Mouse (Mus musculus) kidney, postnatal 36 days (tissue): ENCODE results near the gene Mylk3.

ENCODE experiments used
- DNase-seq, 2 experiments: peaks; one replicate each; pipeline ENCODE4 v3.0.0; 2021 to 2022; ENCODE audit warnings: mixed read lengths in 2 of 2

Gene Mylk3

DNA sequence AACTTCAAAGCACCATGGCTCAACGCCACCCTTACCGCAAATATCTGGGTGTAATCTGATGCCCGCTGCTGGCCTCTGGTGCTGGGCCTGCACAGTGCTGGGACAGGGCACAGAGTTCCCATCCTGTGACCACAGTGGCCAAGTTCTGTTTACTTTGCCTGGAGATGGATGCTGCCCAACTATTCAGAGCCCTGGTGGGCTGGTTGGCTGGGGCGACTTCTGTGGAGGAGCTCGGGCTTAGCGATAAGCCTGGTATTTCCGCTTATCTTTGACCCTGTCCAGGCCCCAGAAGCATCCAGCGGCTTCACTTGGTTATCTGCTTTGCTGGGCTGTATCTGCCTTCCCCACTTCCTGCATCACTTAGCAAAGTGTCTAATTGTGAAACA, 5.3 kb downstream of the Mylk3 start:
- DNase-seq = peak; percentile 37 to 39

DNA sequence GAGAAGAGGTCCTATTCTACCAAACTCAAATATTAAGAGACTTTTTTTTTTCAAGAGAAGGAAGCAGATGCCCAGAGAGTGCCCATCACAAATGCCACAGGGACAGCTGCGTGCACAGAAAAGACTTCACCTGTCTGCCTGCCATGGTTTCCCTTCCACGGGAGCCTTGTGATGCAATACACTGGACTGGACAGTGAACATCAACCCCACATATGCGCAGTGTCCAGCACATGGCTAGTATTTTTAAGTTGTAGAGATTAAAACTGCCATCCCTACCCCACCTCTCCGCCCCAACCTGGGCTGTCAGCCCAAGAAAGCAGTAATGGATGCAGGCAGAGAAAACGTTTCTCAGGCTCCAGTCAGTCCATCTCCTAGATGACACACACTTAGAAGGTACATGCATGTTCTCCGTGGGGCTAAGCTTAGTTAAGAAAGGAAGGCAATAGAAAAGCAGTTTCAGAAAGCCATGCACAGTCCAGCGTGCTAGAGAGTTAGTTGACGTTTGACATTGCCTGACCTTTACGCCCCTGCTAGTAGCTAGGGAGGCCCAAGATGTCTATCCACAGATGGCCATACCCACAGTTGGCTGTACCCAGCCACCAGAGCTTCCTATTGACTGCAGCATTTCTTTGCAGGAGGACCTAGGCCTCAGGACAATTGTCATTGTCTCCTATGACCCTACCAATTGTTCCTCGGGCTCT, 5.9 kb downstream of the Mylk3 start:
- no peak for DNase-seq

DNA sequence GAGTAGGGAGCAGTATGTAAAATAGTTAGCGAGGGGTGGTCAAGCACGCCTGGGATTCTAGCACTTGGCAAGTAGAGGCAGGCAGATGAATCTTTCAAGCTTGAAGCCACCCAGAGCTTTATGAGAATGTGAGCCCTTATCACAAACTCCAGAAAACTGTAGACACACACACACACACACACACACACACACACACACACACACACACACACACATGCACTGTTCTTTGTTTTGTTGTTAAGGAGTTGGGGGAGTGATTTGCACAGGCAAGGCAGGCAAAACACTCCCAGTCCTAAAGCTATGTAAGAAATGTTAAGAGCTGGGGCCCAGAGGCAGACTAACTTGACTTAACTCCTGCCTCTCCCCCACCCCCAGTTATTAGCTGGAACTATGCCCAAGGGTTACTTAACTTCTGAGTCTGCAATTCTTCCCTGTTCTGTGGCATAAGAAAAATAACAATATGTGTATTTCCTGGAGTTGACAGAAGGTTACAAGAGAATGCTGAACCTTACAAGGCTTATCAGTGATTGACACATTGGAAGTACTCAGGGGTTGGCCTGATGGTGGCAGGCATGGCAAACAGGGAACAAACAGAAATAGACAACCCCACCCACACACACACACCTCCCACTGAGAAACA, 6.9 kb downstream of the Mylk3 start:
- peak; percentile 49 to 55 for DNase-seq

DNA sequence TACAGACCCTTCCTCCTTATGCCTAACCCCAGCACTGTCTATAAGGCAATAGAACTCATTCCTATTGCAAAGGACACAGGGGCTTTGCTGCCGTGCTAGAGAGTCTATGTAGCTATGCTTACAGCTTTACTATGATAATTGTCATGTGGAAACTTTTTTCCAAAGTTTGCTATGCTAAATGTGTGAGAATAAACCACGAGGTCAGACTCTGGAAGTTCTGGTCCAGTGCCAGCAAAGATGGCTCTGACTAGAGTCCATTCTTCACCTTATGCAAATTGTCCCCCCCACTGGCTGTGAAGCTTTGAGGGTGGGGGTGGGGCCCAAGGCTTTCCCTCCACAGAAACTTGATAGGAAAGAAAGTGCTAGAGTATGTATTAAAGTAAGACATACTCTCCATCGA, 9.6 kb downstream of the Mylk3 start:
- DNase-seq = peak in 1 of 2 experiments; percentile 26

DNA sequence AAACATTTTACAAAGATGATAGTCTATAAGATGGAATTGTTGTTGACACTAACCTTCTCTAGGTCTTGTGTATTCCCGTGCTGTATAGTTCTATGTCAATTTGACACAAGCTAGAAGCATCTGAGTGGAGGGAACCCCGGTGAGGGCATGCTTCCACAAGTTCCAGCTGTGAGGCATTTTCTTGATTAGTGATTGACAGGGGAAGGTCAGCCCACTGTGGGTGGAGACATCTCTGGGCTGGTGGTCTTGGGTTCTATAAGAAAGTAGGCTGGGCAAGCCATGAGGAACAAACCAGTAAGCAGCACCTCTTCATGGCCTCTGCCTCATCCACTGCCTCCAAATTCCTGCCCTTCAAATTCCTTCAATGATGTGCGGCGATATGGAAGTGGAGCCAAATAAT, 11.9 kb downstream of the Mylk3 start:
- no peak for DNase-seq

DNA sequence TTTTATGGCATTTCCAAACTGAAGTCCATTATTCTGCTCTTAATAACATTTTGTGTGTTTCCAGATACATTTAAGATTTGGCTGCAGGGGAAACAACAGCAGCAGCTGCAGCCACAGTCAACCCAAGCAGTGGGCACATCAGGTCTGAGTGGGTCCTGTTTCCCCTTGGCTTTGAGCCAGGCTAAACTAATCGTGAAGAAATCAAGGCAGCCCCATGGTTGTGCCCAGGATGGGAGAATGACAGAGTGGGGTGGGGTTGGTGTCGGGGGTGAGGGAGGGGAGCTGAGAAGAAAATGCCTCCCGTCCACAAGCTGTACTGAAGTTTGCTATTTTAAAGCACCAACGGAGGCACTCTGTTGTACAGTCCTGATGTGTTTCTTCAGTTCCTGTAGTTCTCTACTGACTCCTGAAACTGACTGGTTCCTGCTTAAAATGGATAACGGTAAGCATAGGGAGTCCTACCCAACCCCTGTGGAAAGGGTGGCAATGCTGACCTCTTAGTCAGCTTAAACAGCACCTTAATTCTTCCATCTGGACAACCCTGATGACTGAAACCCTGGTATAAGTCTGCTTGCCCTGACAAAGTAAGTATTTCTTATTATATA, 12.6 kb downstream of the Mylk3 start:
- no peak for DNase-seq

DNA sequence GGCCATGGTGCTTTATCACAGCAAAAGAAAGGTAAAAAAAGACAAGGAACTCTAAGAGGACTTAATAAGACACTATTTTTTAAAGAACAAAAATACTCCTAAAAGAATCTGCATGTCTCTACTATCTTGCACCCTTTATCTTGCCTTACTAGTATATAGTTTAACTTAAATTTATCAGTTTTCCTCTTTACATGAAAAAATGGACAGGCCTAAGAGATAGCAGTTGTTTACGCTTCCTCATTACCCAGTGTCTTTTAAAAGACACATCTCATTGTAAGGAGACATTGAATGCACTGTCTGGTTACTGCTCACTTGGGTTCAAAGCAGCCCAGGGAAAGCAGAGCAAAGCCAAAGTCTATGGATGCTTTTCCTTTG, 13.7 kb downstream of the Mylk3 start:
- no peak for DNase-seq

DNA sequence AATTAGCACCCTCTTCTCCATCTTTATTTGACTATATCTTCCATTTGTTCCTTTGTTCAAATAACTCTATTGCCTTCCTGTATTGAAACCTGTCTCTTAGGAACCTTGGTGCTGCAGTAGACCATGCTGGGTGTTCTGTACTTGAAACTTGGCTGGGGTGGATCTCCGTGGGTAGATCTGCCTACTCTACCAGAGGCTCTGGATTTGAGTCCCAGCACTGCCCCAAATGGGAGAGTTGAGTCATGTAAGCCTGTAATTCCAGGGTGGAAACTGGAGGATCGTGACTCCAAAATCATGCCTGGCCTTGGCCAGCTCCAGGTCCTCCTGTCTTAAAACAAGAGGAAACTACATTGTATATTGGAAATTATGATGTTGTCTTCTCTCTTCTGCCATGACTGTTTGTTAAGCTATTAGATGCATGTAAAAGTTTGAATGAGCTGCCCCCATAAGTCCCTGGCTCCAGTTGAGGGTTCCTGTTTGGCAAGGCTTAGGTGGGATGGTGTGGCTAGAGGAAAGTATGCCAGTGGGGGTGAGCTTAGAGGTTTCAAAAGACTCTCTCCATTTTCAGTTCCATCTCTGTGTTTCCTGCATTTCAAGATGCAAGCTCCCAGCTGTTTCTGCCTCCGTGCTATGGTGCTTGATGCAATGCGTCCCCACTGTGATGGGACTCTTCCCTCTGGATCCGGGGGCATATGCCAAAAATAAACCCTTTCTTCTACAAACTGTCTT, 14.2 kb downstream of the Mylk3 start:
- DNase-seq = no peak

DNA sequence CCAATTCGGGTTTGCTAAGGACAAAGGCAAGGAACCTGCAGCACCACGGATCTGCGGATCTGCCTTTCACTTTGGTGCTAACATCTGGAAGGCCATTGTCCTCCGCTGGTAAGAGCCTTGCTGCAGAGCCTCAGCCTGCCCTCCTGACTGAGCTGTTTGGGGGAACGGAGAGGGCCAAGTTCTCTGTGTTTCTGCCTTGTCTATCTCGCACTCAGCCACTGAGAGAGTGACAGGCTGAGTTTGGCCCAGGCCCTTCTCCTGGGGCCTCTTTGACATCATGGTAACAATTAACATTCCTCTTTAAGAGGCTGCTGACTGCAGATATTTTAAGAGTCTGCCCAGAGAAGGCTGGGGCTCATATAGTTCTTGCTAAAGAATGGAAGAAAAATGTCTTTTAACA, 21.0 kb downstream of the Mylk3 start:
- no peak for DNase-seq

DNA sequence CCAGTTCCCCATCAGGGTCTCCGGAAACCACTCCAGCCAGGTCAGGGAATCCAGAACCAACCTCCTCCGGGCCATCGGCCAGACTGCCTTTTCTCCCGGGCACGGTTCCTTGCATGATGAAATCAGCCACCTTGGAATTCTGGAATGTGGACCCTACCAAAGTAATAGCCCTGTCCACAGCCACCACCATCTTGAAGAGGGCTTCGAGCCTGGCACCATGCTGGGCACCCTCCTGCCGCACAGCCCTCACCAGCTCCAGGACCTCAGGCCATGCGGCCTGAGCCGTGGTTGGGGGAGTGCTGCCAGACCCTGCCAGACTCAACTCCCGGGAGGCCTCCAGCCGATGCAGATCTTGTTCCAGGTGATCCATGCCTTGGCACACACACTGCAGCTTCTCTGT, 21.5 kb downstream of the Mylk3 start:
- peak in 1 of 2 experiments; percentile 16 for DNase-seq

DNA sequence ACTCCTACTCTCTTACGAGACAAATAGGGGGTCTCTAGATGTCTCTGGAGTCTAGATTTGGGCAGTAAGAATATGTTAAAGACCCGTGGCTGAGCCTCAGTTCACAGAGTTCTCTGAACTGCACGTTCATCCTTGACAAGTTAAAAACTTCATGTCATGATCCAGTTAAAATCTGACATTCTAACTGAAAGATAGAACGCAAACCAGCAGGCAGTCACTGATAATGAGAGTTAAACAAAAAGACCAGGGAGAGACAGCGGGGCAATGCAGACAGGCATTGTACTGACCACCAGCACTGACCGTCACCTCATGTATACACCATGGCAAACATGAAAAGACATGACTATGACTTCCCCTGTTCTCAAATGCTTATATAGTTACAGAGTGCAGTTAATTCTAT, 22.7 kb downstream of the Mylk3 start:
- DNase-seq = no peak

DNA sequence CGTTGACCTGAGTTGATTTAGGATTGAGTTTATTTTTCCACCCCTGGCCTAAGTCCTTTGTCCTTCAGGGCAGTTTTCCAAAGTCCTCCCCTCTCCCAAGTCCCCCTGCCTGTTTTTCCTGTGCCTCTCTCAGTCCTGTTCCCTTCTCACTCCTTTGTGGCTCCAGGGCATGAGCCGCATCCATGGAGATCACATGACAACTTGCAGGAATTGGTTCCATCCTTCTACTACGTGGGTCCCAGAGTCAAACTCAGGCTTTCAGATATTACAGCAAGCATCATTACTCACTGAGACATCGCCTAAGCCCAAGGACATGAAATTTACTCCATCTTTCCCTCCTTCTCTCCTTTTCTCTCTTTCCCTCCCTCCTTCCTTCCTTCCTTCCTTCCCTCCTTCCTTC, 23.9 kb downstream of the Mylk3 start:
- DNase-seq = no peak

DNA sequence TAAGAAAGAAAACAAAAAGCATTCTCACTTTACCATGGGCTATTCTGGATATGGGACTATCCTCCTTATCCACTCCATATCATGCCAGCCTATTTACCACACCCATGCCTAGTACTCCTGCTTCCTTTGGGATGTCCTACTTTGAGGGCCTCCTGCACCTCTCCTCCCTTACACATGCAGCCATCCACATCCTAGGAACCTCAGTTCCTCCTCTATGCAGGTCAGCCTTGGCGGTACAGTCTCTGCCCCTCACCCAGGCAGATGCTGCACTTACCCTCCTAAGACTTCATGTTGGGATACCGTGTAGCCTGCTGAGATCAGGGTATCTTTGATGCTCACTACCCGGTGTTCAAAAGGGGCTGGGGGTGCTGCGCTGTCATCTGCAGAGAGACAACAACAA, 32.9 kb downstream of the Mylk3 start:
- no peak for DNase-seq

DNA sequence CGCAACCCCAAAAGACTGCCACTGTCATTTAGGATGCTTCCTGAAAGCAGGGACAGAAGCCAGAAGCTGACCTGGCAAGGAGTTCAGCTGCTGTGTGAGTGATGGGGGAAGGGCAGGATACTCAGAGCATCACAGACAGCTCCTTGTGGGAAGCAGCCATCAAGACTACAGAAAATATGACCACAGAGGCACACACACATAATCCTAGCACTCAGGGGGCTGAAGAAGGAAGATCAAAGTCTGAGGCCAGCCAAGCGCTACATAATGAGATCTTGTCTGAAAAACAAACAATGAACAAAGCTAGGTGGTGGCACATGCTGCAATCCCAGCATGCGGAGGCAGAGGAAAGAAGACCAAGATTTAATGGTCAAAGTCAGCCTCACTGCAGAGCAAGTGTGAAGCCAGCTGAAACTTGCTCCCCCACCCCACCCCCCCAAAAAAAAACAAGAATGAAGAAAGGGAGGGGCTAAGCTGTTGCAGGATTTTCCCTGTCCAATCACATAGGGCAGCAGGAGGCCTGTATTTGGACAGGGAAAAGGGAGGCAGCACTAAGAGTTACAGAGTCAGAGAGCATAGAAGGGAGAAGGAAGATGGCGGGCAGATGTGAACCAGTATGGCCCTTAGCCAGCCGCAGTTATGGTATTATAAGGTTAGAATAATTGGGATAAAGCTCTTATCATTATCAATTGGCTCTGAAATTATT, 46.1 kb downstream of the Mylk3 start:
- DNase-seq = peak in 1 of 2 experiments; percentile 20

DNA sequence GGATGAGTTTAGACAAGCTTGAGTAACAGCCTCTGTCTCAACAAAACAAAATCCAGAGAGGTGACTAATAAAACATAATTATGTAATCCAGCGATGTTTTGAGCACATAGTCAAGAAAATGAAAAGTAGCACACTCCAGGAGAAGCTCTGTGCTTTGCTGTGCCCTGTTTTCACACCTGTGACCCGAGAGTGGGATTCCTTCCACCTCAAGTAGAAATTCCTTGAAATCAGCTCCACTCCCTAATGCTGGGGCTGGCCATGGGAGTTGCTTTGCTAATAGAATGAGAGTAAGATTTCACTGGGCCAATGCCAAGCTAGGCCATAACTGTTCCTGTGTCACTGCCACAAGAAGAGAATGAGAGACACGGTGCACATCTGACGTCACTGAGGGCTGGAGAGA, 48.5 kb downstream of the Mylk3 start:
- no peak for DNase-seq

DNA sequence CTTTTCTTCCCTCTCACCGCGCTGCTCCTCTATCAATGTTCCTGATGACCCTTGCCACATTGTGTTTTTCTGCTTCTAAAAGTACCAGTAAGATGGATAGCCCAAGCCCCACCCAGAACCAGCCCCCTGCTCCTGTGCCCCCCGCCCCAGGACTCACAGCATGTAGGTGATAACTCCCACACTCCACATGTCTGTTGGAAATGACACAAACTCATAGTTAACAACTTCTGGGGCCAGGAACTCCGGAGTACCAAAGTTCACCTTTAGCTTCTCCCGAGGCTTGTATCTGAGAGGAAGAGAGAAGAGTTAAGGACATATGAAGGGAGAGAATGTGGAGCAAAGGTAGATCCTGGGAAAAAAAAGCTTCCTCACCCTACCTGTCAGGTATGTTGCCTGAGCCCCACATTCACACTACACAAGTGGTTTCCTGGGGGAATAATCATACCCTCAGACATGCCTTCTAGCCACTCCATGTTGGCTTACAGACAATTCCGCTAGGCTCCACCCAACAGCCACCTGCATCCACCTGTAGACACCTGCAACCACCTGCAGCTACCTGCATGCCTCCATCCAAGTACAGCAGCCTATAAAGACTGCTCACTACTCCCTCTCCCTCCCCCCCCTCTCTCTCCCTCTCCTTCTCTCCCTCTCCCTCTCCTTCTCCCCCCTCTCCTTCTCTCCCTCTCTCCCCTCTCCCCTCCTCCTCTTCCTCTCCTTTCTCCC, 49.8 kb downstream of the Mylk3 start:
- no peak for DNase-seq

DNA sequence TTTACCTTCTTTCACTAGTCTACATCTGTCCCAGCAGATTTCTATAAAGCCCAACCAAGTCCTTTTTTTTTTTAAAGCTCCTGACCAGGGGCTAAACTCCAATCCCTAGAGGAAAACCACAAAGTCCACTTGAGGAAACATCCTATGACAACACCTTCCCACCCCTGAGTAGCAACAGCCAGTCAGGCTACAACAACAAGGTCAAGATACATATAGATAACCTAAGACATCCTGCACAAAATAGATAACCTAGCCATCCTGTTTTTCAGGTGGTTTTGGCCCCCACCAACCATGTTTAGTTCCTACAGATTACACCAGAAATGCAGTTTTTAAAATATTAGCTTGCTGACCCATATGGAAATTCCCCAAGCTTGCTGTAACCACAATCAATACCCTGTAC, 51.0 kb downstream of the Mylk3 start:
- peak in 1 of 2 experiments; percentile 12 for DNase-seq

DNA sequence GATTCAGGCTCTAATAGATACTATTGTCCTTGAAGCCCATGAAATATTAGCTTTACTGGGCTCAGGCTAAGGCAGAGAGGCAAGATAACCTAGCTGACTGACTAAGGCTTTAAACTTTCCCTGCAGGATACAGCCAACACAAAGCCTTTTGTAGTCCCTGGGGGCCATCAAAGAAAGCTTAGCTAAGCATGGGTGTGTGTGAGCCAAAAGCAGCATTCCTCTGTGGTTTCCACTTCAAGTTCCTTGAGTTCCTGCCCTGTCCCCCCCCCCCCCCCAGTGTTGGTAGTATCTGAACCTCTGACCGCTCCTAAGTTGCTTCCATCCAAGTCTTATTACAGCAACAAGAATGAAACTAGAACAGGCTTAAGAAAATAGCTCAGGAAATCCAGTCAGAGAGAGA, 56.6 kb downstream of the Mylk3 start:
- DNase-seq = peak in 1 of 2 experiments; percentile 33

DNA sequence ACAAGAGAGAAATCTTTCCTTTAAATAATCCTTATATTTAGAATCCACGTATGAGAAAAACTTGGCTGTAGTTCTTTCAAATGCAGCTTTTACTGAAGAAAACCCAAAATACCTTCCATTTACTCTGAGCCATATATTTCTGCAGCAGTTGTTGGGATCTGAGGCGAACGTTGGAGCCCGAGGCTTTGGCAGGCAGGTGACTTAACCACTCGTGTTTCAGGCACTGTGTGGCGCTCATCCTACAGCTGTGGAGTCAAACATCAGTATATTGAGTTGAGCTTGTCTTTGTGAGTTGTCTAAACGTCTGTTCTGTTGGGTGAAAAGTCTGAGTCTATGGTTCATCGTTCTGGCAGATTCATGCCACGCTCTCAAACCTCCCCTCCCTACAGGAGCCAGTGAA, 59.1 kb downstream of the Mylk3 start:
- DNase-seq = no peak

DNA sequence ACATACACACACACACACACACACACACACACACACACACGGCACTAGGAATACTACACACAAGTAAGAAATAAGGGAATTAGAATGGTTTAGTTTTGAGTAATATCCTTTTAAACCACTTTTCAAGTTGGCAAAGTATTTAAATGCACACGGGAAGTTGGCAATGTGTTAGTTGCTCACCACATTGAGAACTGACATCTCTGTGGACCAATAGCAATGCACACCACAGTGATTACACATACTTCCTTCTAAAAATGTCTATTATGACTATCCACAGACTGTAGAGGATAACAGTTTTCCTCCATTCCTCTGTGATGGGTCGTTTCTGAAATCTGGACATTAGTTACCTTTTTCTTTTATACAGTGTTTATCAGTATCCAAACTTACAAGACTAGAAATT, 63.1 kb downstream of the Mylk3 start:
- DNase-seq = no peak

DNA sequence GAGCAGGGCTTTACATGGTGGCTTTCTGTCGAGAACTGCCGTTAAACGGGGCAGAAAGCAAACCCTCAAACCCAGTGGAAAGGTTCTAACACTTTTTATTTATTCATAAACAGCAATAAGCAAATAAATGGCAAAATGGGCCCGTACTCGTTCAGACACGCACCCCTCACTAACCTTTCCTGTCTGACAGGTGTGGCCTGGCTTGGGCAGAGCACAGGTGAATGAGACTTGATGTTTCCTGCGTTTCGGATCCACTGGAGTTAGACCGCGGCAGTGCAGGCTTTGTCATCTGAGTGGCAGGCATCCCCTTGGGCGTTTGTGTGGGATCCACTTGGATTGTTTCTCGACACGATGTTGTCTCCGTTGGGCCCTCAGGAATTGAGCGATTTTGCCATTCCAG, 64.2 kb downstream of the Mylk3 start:
- DNase-seq = no peak

DNA sequence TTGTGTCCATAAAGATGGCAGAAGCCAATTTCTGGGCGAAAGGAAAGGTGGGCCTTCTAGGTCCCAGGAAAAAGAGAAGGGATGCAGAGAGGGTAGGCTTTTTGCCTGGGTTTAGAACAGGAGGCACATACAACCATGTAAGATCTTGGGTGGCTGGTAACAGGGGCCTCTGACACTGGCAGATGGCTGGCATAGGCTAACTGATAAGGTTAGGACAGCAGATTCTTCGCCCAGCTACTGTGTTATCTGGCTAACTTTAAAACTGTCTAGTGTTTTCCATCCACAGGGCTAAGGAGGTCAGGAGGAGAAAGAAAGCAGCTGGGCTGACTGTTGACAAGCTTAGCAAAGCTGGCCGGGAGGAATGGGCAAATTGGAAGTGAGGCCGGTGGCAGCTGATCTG, 67.6 kb downstream of the Mylk3 start:
- no peak for DNase-seq

DNA sequence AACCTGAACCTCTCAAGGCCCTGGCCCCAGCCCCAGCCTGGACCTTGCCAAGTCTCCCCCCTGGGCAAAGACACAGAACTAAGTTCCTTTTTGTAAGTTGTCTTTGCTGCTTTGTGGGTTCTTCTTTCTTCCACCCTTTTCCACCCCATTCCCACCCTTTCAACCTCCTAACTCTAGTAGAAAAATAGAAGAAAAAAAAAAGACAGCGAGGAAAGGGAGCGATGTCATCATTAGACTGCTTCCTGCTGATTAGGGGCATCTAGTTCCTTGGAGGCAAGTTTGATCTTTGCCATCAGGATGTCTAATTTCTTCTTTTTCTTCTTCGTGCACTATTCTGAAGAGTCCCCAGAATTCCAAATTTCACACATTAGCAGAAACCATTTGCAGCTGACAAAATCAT, 73.1 kb downstream of the Mylk3 start:
- no peak for DNase-seq
